Comparison of ENCODE assay signal across 8 mouse cellular contexts in genomic region chr11:106134580-106135528, GRCm38 (mm10). TPM values are rescaled to one million over a fixed set of nuclear protein-coding genes. Genes with fewer than 3 reads are reported as not detected.
DNase-seq lines count a peak whose midpoint lies in the region; ATAC-seq lines count a peak whose summit lies in the region.

No protein-coding gene starts in this region.

- peak overlapping the region; percentile 82 for H3K27ac ChIP-seq in forebrain, embryonic 15.5 days (replicated peaks)
- H3K27ac ChIP-seq in hindbrain, embryonic 10.5 days: peak overlapping the region; percentile 74
- peak overlapping the region; percentile 61; the same call in 1 of the 2 replicates for H3K27ac ChIP-seq in limb, embryonic 13.5 days
- peak overlapping the region; percentile 72 for H3K27ac ChIP-seq in midbrain, embryonic 12.5 days (replicated peaks)

- peak; percentile 48 to 50 for DNase-seq in left cerebral cortex, postnatal 14 days (ENCODE audit: low spot score in 2 of 2)
- DNase-seq in left cerebral cortex, postnatal 36 days (ENCODE audit: low spot score in 2 of 2): no peak
- peak; percentile 91 to 92 for DNase-seq in adrenal gland, postnatal 36 days
- no peak for DNase-seq in hindbrain, embryonic 10.5 days (ENCODE audit: low spot score)
- peak; percentile 43 to 63 for DNase-seq in urinary bladder, adult 18-20 months (ENCODE audit: low spot score in 2 of 2)

- peak; percentile 35; the same call in 1 of the 2 replicates for ATAC-seq in forebrain, embryonic 15.5 days (replicated peaks)
- no peak for ATAC-seq in limb, embryonic 13.5 days (ENCODE audit: low FRiP score, low read depth)
- no peak for ATAC-seq in midbrain, embryonic 12.5 days (ENCODE audit: low FRiP score, low read depth)

- no peak overlapping the region for H3K4me3 ChIP-seq in forebrain, embryonic 15.5 days
- 0 out of 2 replicates have a peak overlapping the region, but pooled peaks have one; percentile 5 for H3K4me3 ChIP-seq in hindbrain, embryonic 10.5 days
- no peak overlapping the region for H3K4me3 ChIP-seq in limb, embryonic 13.5 days
- H3K4me3 ChIP-seq in midbrain, embryonic 12.5 days: no peak overlapping the region

- H3K27me3 ChIP-seq in forebrain, embryonic 15.5 days: no peaks in the 10 kb centered on the region
- no peaks in the 10 kb centered on the region for H3K27me3 ChIP-seq in hindbrain, embryonic 10.5 days (ENCODE audit: insufficient read depth, poor library complexity, severe bottlenecking)
- no peaks in the 10 kb centered on the region for H3K27me3 ChIP-seq in limb, embryonic 13.5 days
- H3K27me3 ChIP-seq in midbrain, embryonic 12.5 days: no peaks in the 10 kb centered on the region

- no peak overlapping the region for H3K4me2 ChIP-seq in forebrain, embryonic 15.5 days (replicated peaks)
- peak overlapping the region; percentile 28; the same call in 1 of the 2 replicates for H3K4me2 ChIP-seq in limb, embryonic 13.5 days (replicated peaks)
- no peak overlapping the region for H3K4me2 ChIP-seq in midbrain, embryonic 12.5 days (replicated peaks)

- no peaks in the 10 kb centered on the region for H3K9me3 ChIP-seq in forebrain, embryonic 15.5 days
- no peaks in the 10 kb centered on the region for H3K9me3 ChIP-seq in hindbrain, embryonic 10.5 days
- no peaks in the 10 kb centered on the region for H3K9me3 ChIP-seq in limb, embryonic 13.5 days
- H3K9me3 ChIP-seq in midbrain, embryonic 12.5 days: no peaks in the 10 kb centered on the region

- WGBS in forebrain, embryonic 15.5 days: 39% methylated on average over 8 of the region's 8 CpGs
- WGBS in hindbrain, embryonic 10.5 days: 35% methylated on average over 8 of the region's 8 CpGs
- 53% methylated on average over 8 of the region's 8 CpGs for WGBS in limb, embryonic 13.5 days
- 43% methylated on average over 8 of the region's 8 CpGs for WGBS in midbrain, embryonic 12.5 days

- H3K4me1 ChIP-seq in forebrain, embryonic 15.5 days: peaks cover 10% of the 10 kb centered on the region
- peaks cover 10% of the 10 kb centered on the region for H3K4me1 ChIP-seq in hindbrain, embryonic 10.5 days (replicated peaks)
- no peaks in the 10 kb centered on the region for H3K4me1 ChIP-seq in limb, embryonic 13.5 days
- peaks cover 7% of the 10 kb centered on the region for H3K4me1 ChIP-seq in midbrain, embryonic 12.5 days

- intact Hi-C loops in left cerebral cortex, postnatal 14 days (cut with DNase I): no loop called here
- intact Hi-C loops in left cerebral cortex, postnatal 36 days (cut with DNase I): no loop called here

- H3K9ac ChIP-seq in forebrain, embryonic 15.5 days (replicated peaks): no peak overlapping the region
- H3K9ac ChIP-seq in limb, embryonic 13.5 days: no peak overlapping the region
- no peak overlapping the region; the same call in 1 of the 2 replicates for H3K9ac ChIP-seq in midbrain, embryonic 12.5 days (replicated peaks)

- peaks cover 10% of the 10 kb centered on the region; the same call in 1 of the 2 replicates for H3K36me3 ChIP-seq in forebrain, embryonic 15.5 days
- peaks cover 63% of the 10 kb centered on the region for H3K36me3 ChIP-seq in hindbrain, embryonic 10.5 days
- peaks cover 52% of the 10 kb centered on the region for H3K36me3 ChIP-seq in limb, embryonic 13.5 days
- peaks cover 29% of the 10 kb centered on the region for H3K36me3 ChIP-seq in midbrain, embryonic 12.5 days

RNA-seq across cellular contexts. Expression of gene Gm10840, which starts 25.8 kb away (rescaled TPM):
- total RNA-seq in left cerebral cortex, postnatal 14 days (2021): not detected
- total RNA-seq in left cerebral cortex, postnatal 36 days (2021): not detected
- total RNA-seq in adrenal gland, postnatal 36 days (2021): not detected
- polyA plus RNA-seq in forebrain, embryonic 15.5 days (2015; fragmentation: Nextera tagmentation; extraction: Ambion mirVana): 0.74 and 1.3 TPM in 2 replicates
- 0.67 TPM in 1 of 2 replicates, not detected in the other for polyA plus RNA-seq in hindbrain, embryonic 10.5 days (2016; fragmentation: Nextera tagmentation; extraction: Ambion mirVana)
- not detected in 2 replicates for polyA plus RNA-seq in limb, embryonic 13.5 days (2015; fragmentation: Nextera tagmentation; extraction: Ambion mirVana)
- polyA plus RNA-seq in midbrain, embryonic 12.5 days (2016; fragmentation: Nextera tagmentation; extraction: Ambion mirVana): 0.78 TPM in 1 of 2 replicates, not detected in the other

RNA-seq across cellular contexts. Expression of gene Limd2, which starts 25.8 kb away (rescaled TPM):
- 100 to 1,000 TPM in 1 of 2 experiments, 10 to 100 TPM in 1; 97.2 to 103 TPM for total RNA-seq in left cerebral cortex, postnatal 14 days (2021)
- 100 to 1,000 TPM in 1 of 2 experiments, 10 to 100 TPM in 1; 98.5 to 104 TPM for total RNA-seq in left cerebral cortex, postnatal 36 days (2021)
- total RNA-seq in adrenal gland, postnatal 36 days (2021): 10 to 100 TPM; 11.8 to 15.0 TPM
- 222 and 233 TPM in 2 replicates for polyA plus RNA-seq in forebrain, embryonic 15.5 days (2015; fragmentation: Nextera tagmentation; extraction: Ambion mirVana)
- polyA plus RNA-seq in hindbrain, embryonic 10.5 days (2016; fragmentation: Nextera tagmentation; extraction: Ambion mirVana): 366 and 418 TPM in 2 replicates
- 378 and 399 TPM in 2 replicates for polyA plus RNA-seq in limb, embryonic 13.5 days (2015; fragmentation: Nextera tagmentation; extraction: Ambion mirVana)
- polyA plus RNA-seq in midbrain, embryonic 12.5 days (2016; fragmentation: Nextera tagmentation; extraction: Ambion mirVana): 278 and 309 TPM in 2 replicates

RNA-seq across cellular contexts. Expression of gene Map3k3, which starts 50.4 kb away (rescaled TPM):
- total RNA-seq in left cerebral cortex, postnatal 14 days (2021): 10 to 100 TPM; 24.2 to 29.1 TPM
- 10 to 100 TPM; 26.9 to 28.4 TPM for total RNA-seq in left cerebral cortex, postnatal 36 days (2021)
- 10 to 100 TPM; 40.5 to 40.8 TPM for total RNA-seq in adrenal gland, postnatal 36 days (2021)
- polyA plus RNA-seq in forebrain, embryonic 15.5 days (2015; fragmentation: Nextera tagmentation; extraction: Ambion mirVana): 14.2 TPM in 2 replicates
- polyA plus RNA-seq in hindbrain, embryonic 10.5 days (2016; fragmentation: Nextera tagmentation; extraction: Ambion mirVana): 21.7 and 23.5 TPM in 2 replicates
- polyA plus RNA-seq in limb, embryonic 13.5 days (2015; fragmentation: Nextera tagmentation; extraction: Ambion mirVana): 25.3 and 27.1 TPM in 2 replicates
- polyA plus RNA-seq in midbrain, embryonic 12.5 days (2016; fragmentation: Nextera tagmentation; extraction: Ambion mirVana): 25.4 and 25.8 TPM in 2 replicates

Comparison
In these comparisons a context has a peak if more than half of its experiments do, and no peak if none do; other contexts are left out.
1. DNase-seq: peak in left cerebral cortex, postnatal 14 days (2 of 2), adrenal gland, postnatal 36 days (2 of 2) and urinary bladder, adult 18-20 months (2 of 2); none in left cerebral cortex, postnatal 36 days (0 of 2) and hindbrain, embryonic 10.5 days (single experiment).
2. Peak in every context shown above with its lines, with median percentiles within 50 percentile points of each other: H3K27ac ChIP-seq.